Mouse (Mus musculus) hindbrain, embryonic 11.5 days (tissue): ENCODE data around the gene Rab31. TPM values are rescaled to one million over a fixed set of nuclear protein-coding genes. Genes with fewer than 3 reads are reported as not detected.
A peak's percentile ranks its signal among the peaks of the same experiment; 100 is the strongest.

Source experiments
- ATAC-seq: fragments of 200-750 bp; cut with Nextera tagmentation; 2 replicates; pipeline ENCODE4 v1.8.0; 2017; ENCODE audit warnings: mild to moderate bottlenecking, moderate TSS enrichment, moderate library complexity; ENCODE audit not compliant: low FRiP score
- DNase-seq: peaks from one replicate; pipeline ENCODE4 v3.0.0-alpha.2; 2015; ENCODE audit warnings: low spot score
- H3K27ac ChIP-seq: fragments of 300-500 bp; sonication (generic); 2 replicates; pipeline ENCODE4 v1.5.1; 2014; ENCODE audit warnings: mild to moderate bottlenecking, low read depth, low read length
- H3K27me3 ChIP-seq: fragments of 300-500 bp; sonication (generic); 2 replicates; pipeline ENCODE4 v1.6.1; 2014; ENCODE audit warnings: mild to moderate bottlenecking, low read length, moderate library complexity, mixed read lengths; ENCODE audit not compliant: control insufficient read depth, insufficient read depth
- H3K36me3 ChIP-seq: fragments of 300-500 bp; sonication (generic); 2 replicates; pipeline ENCODE4 v1.6.1; 2014; ENCODE audit warnings: mild to moderate bottlenecking, low read length, moderate library complexity, mixed read lengths; ENCODE audit not compliant: control insufficient read depth, insufficient read depth
- H3K4me1 ChIP-seq: fragments of 300-500 bp; sonication (generic); replicated peaks from 2 replicates; pipeline ENCODE4 v1.6.1; 2014; ENCODE audit warnings: low read length, mixed read lengths; ENCODE audit not compliant: control insufficient read depth, insufficient read depth
- H3K4me2 ChIP-seq: fragments of 300-500 bp; sonication (generic); replicated peaks from 2 replicates; pipeline ENCODE4 v1.6.1; 2014; ENCODE audit warnings: mild to moderate bottlenecking, low read depth, low read length
- H3K4me3 ChIP-seq: fragments of 300-500 bp; sonication (generic); 2 replicates; pipeline ENCODE4 v1.5.1; 2014; ENCODE audit warnings: low read depth, low read length
- H3K9ac ChIP-seq: fragments of 300-500 bp; sonication (generic); 2 replicates; pipeline ENCODE4 v1.6.1; 2014; ENCODE audit warnings: low read depth, low read length
- H3K9me3 ChIP-seq: fragments of 300-500 bp; sonication (generic); 2 replicates; pipeline ENCODE4 v1.6.1; 2016; ENCODE audit warnings: low read length; ENCODE audit not compliant: control insufficient read depth
- WGBS: fragments of 180-500 bp; shearing (Covaris S2); extraction: QIAGEN DNeasy Blood & Tissue Kit; methylation state at CpG from one replicate; pipeline ENCODE4 v1.1.7; 2014; 5-methylcytosine and 5-hydroxymethylcytosine counted together
- polyA plus RNA-seq: library from polyadenylated mRNA; unstranded; fragments of >200 nt; fragmentation: Nextera tagmentation; extraction: Ambion mirVana; gene quantifications from 2 replicates; pipeline ENCODE4 v1.2.1, GENCODE M21; 2014

The Rab31 gene
- polyA plus RNA-seq, 1 experiment from 2014 or later = 74.8 TPM

DNA sequence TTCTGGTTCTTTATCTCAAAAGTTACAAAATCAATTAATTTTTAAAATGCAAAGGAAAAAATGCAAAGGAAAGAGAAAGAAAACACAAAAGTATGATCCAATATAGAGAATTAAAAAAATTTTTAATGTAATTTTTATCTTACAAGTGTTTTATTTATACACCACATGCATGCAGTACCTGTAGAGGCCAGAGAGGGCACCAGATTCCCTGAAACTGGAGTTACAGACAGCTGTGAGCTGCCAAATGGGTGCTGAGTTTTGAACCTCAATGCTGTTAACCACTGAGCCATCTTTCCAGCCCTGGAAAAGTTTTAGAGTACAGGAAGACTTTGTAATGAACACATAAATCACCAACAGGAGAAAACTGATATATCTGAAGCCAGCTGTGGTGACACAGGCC, 22.3 kb downstream of the Rab31 start:
- DNase-seq = peak; percentile 39

DNA sequence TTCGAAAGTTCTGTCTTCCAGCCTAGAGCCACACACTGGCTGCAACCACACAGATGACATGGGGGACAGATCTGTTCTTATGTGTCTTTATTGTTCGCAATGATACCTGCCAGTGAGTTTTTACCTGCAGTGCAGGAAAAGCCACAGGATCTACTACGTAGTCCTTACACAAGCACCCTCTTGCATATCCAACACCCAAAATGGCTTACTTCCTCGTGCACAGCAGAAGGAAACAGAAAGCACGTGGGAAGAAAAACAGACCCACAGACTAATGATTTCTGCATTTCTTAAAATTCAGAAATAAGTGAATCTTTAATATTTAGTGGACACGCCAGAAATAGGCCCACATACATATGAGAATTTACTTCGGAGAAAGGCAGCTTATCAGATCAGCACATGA, 22.7 kb downstream of the Rab31 start:
- Histone ChIP-seq H3K4me3 (no peak overlapping the region), H3K27me3 (no peaks in the 10 kb centered on the region), H3K9me3 (peaks cover 3% of the 10 kb centered on the region; the same call in 1 of the 2 replicates), H3K4me2 (no peak overlapping the region), H3K36me3 (0 out of 2 replicates have a peak, but pooled peaks cover 2% of the 10 kb centered on the region), H3K4me1 (no peaks in the 10 kb centered on the region), H3K9ac (no peak overlapping the region), H3K27ac (no peak overlapping the region)
- no peak for ATAC-seq
- DNase-seq = no peak
- 89% methylated on average over 7 of the region's 7 CpGs for WGBS

More for the DNA sequence above, 22.3 kb downstream of the Rab31 start:
- H3K4me1 ChIP-seq = no peaks in the 10 kb centered on the region
- no peak overlapping the region for H3K27ac ChIP-seq
- no peaks in the 10 kb centered on the region for H3K27me3 ChIP-seq
- peaks cover 3% of the 10 kb centered on the region; the same call in 1 of the 2 replicates for H3K9me3 ChIP-seq
- ATAC-seq = no peak
- H3K9ac ChIP-seq = no peak overlapping the region
- H3K36me3 ChIP-seq = 0 out of 2 replicates have a peak, but pooled peaks cover 2% of the 10 kb centered on the region
- H3K4me2 ChIP-seq = no peak overlapping the region
- no peak overlapping the region for H3K4me3 ChIP-seq

DNA sequence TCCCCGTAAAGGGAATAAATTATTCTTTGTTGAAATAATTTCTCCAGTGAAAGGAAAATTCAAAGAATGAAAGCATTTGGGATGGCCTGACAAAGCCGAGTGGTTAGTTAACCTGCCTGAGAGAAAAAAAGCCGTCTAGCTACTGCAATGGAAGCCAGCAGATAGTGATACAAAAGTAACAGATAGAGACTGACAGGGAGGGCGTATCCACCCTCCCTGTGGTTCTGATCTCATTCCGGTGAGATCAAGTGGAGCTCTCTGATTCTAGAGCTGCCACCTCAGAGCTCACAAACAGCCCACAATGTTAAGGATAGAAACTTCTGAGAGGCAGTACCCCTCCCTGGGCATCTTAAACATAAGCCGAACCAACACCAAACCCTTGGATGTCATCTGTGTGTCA, 23.6 kb downstream of the Rab31 start:
- H3K4me1 ChIP-seq = no peaks in the 10 kb centered on the region
- DNase-seq = no peak
- WGBS = 89% methylated on average over 6 of the region's 6 CpGs
- H3K4me2 ChIP-seq = no peak overlapping the region
- no peak overlapping the region for H3K9ac ChIP-seq
- no peak overlapping the region for H3K27ac ChIP-seq
- peaks cover 3% of the 10 kb centered on the region; the same call in 1 of the 2 replicates for H3K9me3 ChIP-seq
- no peaks in the 10 kb centered on the region for H3K36me3 ChIP-seq
- H3K4me3 ChIP-seq = no peak overlapping the region
- no peaks in the 10 kb centered on the region for H3K27me3 ChIP-seq
- ATAC-seq = no peak

DNA sequence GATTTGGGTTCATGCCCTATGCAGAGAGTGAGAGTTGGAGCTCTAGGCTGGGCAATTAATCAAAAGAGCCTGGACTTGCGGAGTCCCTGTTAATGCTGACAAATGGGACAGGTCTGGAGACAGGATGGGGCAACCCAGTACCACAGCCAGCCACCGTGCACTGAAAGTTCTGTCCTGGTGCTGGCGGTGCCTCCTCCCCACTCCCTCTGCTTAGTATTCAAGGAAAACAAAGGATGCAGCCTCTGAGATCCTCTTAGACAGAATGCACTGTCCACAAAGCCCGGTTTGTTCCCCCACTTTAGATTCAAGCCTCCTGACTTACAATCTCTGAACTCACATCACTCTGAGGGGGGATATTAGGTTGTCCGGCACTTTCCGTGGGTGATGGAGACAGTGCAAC, 26.2 kb downstream of the Rab31 start:
- no peak overlapping the region for H3K27ac ChIP-seq
- H3K9ac ChIP-seq = no peak overlapping the region
- H3K36me3 ChIP-seq = no peaks in the 10 kb centered on the region
- no peaks in the 10 kb centered on the region for H3K27me3 ChIP-seq
- H3K9me3 ChIP-seq = no peaks in the 10 kb centered on the region; the same call in 1 of the 2 replicates
- no peak for ATAC-seq
- DNase-seq = no peak
- H3K4me1 ChIP-seq = no peaks in the 10 kb centered on the region
- WGBS = 58% methylated on average over 6 of the region's 6 CpGs
- no peak overlapping the region for H3K4me3 ChIP-seq
- no peak overlapping the region for H3K4me2 ChIP-seq

DNA sequence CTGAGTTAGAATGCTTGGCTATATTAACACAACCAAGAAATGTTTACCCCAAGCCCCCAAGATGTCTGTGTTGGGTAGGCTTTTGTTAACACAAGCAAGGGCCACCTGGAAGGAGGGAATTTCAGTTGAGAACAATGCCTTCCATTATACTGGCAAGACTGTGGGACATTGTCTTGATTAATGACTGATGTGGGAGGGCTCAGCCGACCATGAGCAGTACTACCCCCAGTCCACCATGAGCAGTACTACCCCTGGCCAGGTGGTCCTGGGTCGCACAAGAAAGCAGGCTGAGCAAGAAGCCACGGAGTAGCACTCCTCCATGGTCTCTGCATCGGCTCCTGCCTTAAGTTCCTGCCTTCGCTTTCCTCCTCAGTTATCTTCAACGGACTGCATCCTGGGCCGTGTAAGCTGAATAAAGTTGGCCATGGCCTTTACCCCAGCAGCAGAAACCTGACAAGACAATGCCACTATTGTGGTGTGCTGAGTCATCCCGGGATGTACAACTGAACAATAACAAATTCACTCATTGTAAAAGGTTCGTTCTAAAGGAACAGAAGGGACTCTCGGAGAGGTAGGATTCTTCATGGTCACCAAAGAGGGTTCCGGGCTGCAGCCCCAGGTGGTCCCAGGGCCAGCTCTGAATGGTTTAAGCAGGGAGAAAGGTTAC, 28.8 kb downstream of the Rab31 start:
- no peak for DNase-seq
- Histone ChIP-seq H3K27me3 (no peaks in the 10 kb centered on the region), H3K4me3 (no peak overlapping the region), H3K9ac (no peak overlapping the region), H3K36me3 (no peaks in the 10 kb centered on the region), H3K9me3 (no peaks in the 10 kb centered on the region), H3K27ac (peak overlapping the region; percentile 37), H3K4me1 (no peaks in the 10 kb centered on the region), H3K4me2 (no peak overlapping the region)
- 68% methylated on average over 11 of the region's 11 CpGs for WGBS
- no peak for ATAC-seq

DNA sequence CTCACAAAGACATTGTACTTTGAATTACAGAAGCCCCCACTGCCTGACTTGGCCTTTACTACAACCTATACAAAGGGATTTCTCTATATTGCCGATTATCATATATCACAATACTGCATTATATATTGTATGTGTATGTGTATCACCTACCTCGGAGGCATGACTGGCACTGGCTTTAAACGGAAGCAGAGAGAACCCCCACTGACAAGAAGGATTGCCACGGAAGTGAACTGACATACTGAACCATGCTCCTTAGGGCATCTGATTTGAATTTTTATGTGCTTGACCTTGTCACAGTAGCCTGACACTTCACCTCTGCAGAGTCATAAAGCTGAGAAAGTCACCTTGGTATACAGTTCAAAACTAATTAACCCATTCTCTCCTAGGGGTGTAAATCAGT, 29.6 kb downstream of the Rab31 start:
- H3K36me3 ChIP-seq = no peaks in the 10 kb centered on the region
- no peaks in the 10 kb centered on the region for H3K4me1 ChIP-seq
- no peak overlapping the region for H3K4me3 ChIP-seq
- no peak overlapping the region for H3K9ac ChIP-seq
- no peaks in the 10 kb centered on the region for H3K27me3 ChIP-seq
- DNase-seq (no peak), ATAC-seq (peak; percentile 45)
- H3K4me2 ChIP-seq = no peak overlapping the region
- no peaks in the 10 kb centered on the region for H3K9me3 ChIP-seq
- peak overlapping the region; percentile 48; the same call in 1 of the 2 replicates for H3K27ac ChIP-seq
- WGBS = 57% methylated on average over 4 of the region's 4 CpGs

DNA sequence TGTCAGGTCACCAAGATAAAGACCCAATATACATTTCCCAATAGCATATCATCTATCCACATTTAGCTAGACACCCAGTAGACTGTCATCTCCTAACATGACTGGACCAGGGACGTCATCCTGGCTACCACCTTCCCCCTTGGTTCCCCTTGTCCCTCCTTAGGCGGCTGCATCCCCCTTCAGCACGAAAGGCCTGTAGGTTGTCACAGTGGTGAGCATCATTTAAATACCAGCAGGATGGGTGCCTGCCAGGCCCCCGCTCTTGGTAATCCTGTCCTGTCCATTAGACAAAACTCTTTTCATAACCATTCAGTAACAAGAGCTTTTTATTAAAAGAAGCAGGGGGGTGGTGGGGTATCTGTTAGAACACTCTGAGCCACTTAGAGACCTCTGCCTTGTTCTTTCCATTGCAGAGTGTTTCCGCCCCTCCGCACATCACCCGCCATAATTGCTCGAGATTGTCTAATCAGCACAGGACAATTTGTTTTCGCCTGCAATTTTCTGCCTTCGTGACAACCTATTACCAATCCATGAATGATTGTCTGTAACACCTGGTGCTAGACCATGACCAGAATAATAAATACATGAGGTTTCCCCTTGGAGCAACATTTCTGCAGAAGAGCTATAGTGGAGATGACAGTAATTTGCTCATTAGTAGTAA, 30.2 kb downstream of the Rab31 start:
- no peak overlapping the region for H3K4me3 ChIP-seq
- H3K27me3 ChIP-seq = no peaks in the 10 kb centered on the region
- no peaks in the 10 kb centered on the region for H3K4me1 ChIP-seq
- no peak overlapping the region for H3K9ac ChIP-seq
- H3K36me3 ChIP-seq = no peaks in the 10 kb centered on the region
- no peak overlapping the region for H3K4me2 ChIP-seq
- DNase-seq (peak; percentile 54), ATAC-seq (peak; percentile 84)
- H3K27ac ChIP-seq = peak overlapping the region; percentile 54
- H3K9me3 ChIP-seq = no peaks in the 10 kb centered on the region
- 47% methylated on average over 10 of the region's 10 CpGs for WGBS

DNA sequence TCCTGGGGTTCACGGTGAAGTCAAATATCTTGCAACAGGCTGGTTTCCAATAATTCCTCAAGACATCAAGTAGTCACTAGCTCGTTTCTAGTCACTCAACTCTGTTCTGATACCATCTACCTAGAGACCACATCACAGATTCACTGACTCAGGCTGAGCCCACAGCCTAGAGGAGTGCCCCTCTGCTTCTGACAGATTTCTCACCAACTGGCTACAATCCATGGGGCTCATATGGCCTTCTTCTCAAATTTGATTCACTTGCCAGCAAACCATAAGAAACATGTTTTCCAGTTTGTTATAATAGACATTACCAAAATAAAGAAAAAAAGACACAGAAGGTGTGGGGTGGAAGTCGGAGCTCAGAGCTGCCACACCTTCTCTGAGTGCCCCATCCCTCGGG, 31.0 kb downstream of the Rab31 start:
- WGBS = 87% methylated on average over 4 of the region's 4 CpGs
- DNase-seq (no peak), ATAC-seq (no peak)
- no peaks in the 10 kb centered on the region for H3K27me3 ChIP-seq
- H3K4me1 ChIP-seq = no peaks in the 10 kb centered on the region
- H3K27ac ChIP-seq = 0 out of 2 replicates have a peak overlapping the region, but pooled peaks have one; percentile 54
- H3K9ac ChIP-seq = no peak overlapping the region
- no peaks in the 10 kb centered on the region for H3K9me3 ChIP-seq
- no peak overlapping the region for H3K4me3 ChIP-seq
- no peak overlapping the region for H3K4me2 ChIP-seq
- H3K36me3 ChIP-seq = no peaks in the 10 kb centered on the region
